Mouse (Mus musculus) hindbrain, embryonic 11.5 days (tissue): ENCODE measurements around the gene Cmc1. TPM values are rescaled to one million over a fixed set of nuclear protein-coding genes. Genes with fewer than 3 reads are reported as not detected.

Source experiments
- ATAC-seq: fragments of 200-750 bp; cut with Nextera tagmentation; 2 replicates; pipeline ENCODE4 v1.8.0; 2017; ENCODE audit warnings: mild to moderate bottlenecking, moderate TSS enrichment, moderate library complexity; ENCODE audit not compliant: low FRiP score
- DNase-seq: peaks from one replicate; pipeline ENCODE4 v3.0.0-alpha.2; 2015; ENCODE audit warnings: low spot score
- H3K27ac ChIP-seq: fragments of 300-500 bp; sonication (generic); 2 replicates; pipeline ENCODE4 v1.5.1; 2014; ENCODE audit warnings: mild to moderate bottlenecking, low read depth, low read length
- H3K27me3 ChIP-seq: fragments of 300-500 bp; sonication (generic); 2 replicates; pipeline ENCODE4 v1.6.1; 2014; ENCODE audit warnings: mild to moderate bottlenecking, low read length, moderate library complexity, mixed read lengths; ENCODE audit not compliant: control insufficient read depth, insufficient read depth
- H3K36me3 ChIP-seq: fragments of 300-500 bp; sonication (generic); 2 replicates; pipeline ENCODE4 v1.6.1; 2014; ENCODE audit warnings: mild to moderate bottlenecking, low read length, moderate library complexity, mixed read lengths; ENCODE audit not compliant: control insufficient read depth, insufficient read depth
- H3K4me1 ChIP-seq: fragments of 300-500 bp; sonication (generic); replicated peaks from 2 replicates; pipeline ENCODE4 v1.6.1; 2014; ENCODE audit warnings: low read length, mixed read lengths; ENCODE audit not compliant: control insufficient read depth, insufficient read depth
- H3K4me2 ChIP-seq: fragments of 300-500 bp; sonication (generic); replicated peaks from 2 replicates; pipeline ENCODE4 v1.6.1; 2014; ENCODE audit warnings: mild to moderate bottlenecking, low read depth, low read length
- H3K4me3 ChIP-seq: fragments of 300-500 bp; sonication (generic); 2 replicates; pipeline ENCODE4 v1.5.1; 2014; ENCODE audit warnings: low read depth, low read length
- H3K9ac ChIP-seq: fragments of 300-500 bp; sonication (generic); 2 replicates; pipeline ENCODE4 v1.6.1; 2014; ENCODE audit warnings: low read depth, low read length
- H3K9me3 ChIP-seq: fragments of 300-500 bp; sonication (generic); 2 replicates; pipeline ENCODE4 v1.6.1; 2016; ENCODE audit warnings: low read length; ENCODE audit not compliant: control insufficient read depth
- WGBS: fragments of 180-500 bp; shearing (Covaris S2); extraction: QIAGEN DNeasy Blood & Tissue Kit; methylation state at CpG from one replicate; pipeline ENCODE4 v1.1.7; 2014; 5-methylcytosine and 5-hydroxymethylcytosine counted together
- polyA plus RNA-seq: library from polyadenylated mRNA; unstranded; fragments of >200 nt; fragmentation: Nextera tagmentation; extraction: Ambion mirVana; gene quantifications from 2 replicates; pipeline ENCODE4 v1.2.1, GENCODE M21; 2014

Gene Cmc1
- polyA plus RNA-seq, 1 experiment from 2014 or later = 37.9 TPM

DNA sequence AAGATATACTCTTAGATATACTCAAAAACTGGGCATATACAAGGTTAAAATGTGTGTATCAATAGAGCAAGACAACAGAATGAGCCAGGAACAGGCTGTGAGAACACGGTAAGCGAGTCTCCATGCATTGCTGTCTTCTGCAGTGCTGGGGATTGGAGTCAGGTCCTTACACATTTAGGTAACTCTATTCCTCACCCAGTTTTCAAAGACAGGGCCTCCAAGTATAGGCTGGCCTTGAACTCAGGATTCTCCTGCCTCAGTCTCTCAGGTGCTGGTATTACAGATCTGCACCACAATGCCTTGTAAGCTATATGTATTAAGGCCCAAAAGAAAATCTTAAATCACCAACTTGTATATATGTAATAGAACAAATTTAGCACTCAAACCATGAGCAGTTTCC lies 49.5 kb downstream of the Cmc1 start:
- Histone ChIP-seq H3K4me3 (no peak overlapping the region), H3K4me1 (no peaks in the 10 kb centered on the region), H3K9ac (no peak overlapping the region), H3K27me3 (no peaks in the 10 kb centered on the region), H3K4me2 (no peak overlapping the region), H3K27ac (no peak overlapping the region), H3K36me3 (no peaks in the 10 kb centered on the region), H3K9me3 (no peaks in the 10 kb centered on the region)
- WGBS = 98% methylated on average over 2 of the region's 2 CpGs
- DNase-seq (no peak), ATAC-seq (no peak)

DNA sequence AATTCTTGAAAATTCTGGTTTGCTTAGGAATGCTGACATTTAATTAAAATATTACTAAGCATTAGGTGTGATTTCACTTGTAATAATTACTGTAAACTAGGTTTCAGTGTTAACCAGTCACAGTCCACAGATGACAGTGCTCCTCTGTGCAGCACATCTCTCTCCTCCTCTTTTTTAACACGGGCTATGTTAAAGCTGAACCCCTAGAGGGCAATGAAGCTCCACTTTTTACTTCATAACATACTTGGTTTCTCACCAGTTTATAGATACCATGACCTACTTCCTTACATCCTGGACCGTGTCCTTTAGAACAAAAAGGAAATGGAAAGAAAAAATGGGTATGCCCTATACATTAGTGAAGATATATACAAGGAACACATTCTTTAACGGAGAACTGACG lies 50.6 kb downstream of the Cmc1 start:
- Histone ChIP-seq H3K4me1 (no peaks in the 10 kb centered on the region), H3K9me3 (no peaks in the 10 kb centered on the region), H3K4me3 (no peak overlapping the region), H3K27me3 (no peaks in the 10 kb centered on the region), H3K4me2 (no peak overlapping the region), H3K27ac (no peak overlapping the region), H3K9ac (no peak overlapping the region), H3K36me3 (no peaks in the 10 kb centered on the region)
- peak; percentile 25 for DNase-seq
- WGBS = 73% methylated on average over 4 of the region's 4 CpGs
- ATAC-seq = 0 out of 2 replicates have a peak, but pooled peaks have one; percentile 43

DNA sequence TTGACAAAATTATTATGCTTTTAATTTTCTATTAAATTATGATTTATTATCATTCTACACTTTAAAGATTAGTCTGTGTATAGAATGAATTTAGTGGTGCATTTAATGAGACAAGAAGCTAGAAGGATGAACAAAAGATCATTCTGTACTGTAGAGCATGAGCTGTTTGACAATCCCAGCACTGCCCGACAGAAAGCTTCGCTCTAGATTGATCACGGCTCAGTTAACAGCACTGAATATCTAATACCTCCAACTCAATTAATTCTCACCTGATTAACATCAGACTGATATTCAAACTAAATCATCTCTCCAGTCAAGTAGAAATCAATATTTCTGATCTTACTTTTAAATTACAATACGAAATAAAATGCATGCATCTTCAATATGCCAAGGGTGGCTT lies 66.1 kb downstream of the Cmc1 start:
- ATAC-seq (no peak), DNase-seq (no peak)
- H3K27me3 ChIP-seq = no peaks in the 10 kb centered on the region
- H3K36me3 ChIP-seq = no peaks in the 10 kb centered on the region
- WGBS = 69% methylated on average over 4 of the region's 4 CpGs
- H3K4me2 ChIP-seq = no peak overlapping the region
- no peaks in the 10 kb centered on the region; the same call in 1 of the 2 replicates for H3K4me1 ChIP-seq
- no peak overlapping the region for H3K9ac ChIP-seq
- no peak overlapping the region for H3K4me3 ChIP-seq
- H3K9me3 ChIP-seq = no peaks in the 10 kb centered on the region
- no peak overlapping the region for H3K27ac ChIP-seq

DNA sequence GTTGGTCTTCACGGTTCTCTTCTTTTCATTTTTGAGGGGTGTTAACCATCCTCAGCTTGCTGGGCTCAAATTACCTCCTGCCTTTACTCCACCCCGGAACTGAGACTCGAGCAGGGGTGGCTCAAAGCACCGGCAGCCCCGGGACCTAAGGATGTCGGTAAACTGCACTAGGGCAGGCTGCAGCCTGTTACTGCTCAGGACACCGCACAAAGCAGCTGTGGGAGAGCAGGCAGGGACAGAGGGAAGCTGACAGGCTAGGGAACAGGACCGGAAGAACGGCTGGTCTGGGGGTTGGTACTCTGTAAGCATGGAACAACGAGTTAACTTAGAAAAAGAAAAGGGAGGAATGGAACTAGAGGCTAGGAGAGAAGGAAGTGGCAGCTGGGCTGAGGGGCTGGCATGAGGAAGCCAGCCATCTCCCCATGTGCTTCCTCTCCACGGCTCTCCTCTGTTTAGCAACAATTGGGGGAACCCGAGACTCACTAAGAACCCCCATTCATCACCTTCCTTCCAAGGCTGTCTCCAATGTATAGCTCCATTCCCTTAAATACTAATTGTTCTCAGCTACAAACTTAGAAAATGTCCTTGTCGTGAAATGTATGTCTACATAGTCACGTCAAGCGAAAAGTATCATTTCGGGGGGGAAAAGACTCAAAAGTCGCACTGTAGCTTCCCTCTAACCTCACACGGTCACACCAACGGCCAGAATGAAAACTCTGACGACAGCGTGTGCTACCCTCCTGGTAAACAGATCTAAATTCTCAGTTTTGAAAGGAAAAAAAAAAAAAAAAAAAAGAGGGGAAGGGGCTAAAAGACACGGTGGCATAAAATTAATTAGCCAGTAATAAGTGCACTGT lies 67.2 kb downstream of the Cmc1 start:
- H3K4me1 ChIP-seq = no peaks in the 10 kb centered on the region; the same call in 1 of the 2 replicates
- peak overlapping the region; percentile 8; the same call in 1 of the 2 replicates for H3K4me3 ChIP-seq
- H3K27me3 ChIP-seq = no peaks in the 10 kb centered on the region
- ATAC-seq (no peak), DNase-seq (peak; percentile 34)
- peak overlapping the region; percentile 41 for H3K4me2 ChIP-seq
- H3K27ac ChIP-seq = no peak overlapping the region
- 37% methylated on average over 22 of the region's 22 CpGs for WGBS
- H3K36me3 ChIP-seq = no peaks in the 10 kb centered on the region
- no peaks in the 10 kb centered on the region for H3K9me3 ChIP-seq
- no peak overlapping the region for H3K9ac ChIP-seq

DNA sequence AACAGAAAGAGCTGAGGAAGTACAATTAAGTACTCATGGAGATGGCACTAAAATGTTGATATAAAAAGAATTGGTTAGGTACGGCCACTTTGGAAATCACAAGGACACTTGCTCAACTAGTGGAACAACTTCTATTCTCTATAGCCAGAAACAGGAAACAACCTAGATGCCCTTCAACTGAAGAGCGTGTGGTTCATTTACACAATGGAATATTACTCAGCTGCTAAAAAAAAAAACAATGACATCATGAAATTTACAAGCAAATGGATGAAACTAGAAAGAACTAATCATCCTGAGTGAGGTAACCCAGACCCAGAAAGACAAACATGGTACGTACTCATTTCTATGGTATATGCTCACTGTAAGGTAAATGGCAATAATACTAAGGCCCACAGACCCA lies 76.6 kb downstream of the Cmc1 start:
- Histone ChIP-seq H3K4me3 (no peak overlapping the region), H3K36me3 (no peaks in the 10 kb centered on the region), H3K27me3 (no peaks in the 10 kb centered on the region), H3K4me1 (no peaks in the 10 kb centered on the region), H3K4me2 (no peak overlapping the region), H3K27ac (no peak overlapping the region), H3K9ac (no peak overlapping the region), H3K9me3 (no peaks in the 10 kb centered on the region)
- 94% methylated on average over 3 of the region's 3 CpGs for WGBS
- DNase-seq (no peak), ATAC-seq (no peak)

DNA sequence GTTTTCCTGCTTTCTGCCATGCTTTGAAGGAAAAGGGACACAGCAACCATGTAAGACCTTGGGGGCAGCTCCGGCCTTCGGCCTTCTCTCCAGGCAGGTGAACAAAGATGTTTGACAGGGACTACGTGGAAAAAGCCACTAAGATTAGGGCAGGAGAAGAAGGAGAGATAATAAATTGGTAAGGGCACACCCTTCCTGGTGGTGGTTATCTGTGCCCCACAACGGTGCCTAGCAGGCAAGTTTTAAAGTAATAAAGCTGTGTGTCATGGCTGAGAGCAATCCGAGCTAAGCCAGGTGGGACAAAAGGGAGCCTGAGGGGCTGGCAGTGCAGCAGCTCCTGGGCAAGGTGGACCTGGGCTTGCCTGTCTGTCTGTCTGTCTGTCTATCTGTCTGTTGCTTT lies 77.9 kb downstream of the Cmc1 start:
- Histone ChIP-seq H3K4me3 (no peak overlapping the region), H3K27ac (no peak overlapping the region), H3K36me3 (no peaks in the 10 kb centered on the region), H3K4me2 (no peak overlapping the region), H3K9ac (no peak overlapping the region), H3K27me3 (no peaks in the 10 kb centered on the region), H3K9me3 (no peaks in the 10 kb centered on the region), H3K4me1 (no peaks in the 10 kb centered on the region)
- WGBS = 88% methylated on average over 5 of the region's 5 CpGs
- ATAC-seq (no peak), DNase-seq (no peak)

DNA sequence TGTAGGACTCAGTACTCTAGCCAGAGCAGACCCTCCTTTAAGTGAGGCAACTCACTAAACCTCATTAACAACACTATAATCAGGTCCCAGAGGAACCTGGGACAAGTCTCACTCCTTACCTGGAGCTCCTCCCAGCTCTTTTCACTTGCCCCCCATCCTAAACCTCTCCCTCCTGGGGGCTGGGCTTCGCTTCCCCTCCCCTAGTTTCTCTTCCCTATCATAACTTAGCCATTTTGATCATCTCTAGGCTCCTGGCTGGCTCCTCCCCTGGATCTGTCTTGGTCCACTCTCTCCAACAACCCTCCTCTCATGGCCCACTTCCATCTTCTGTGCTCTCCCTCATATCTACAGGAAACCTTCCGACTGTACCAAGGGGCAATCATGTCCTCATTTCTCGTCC lies 78.6 kb downstream of the Cmc1 start:
- ATAC-seq (no peak), DNase-seq (no peak)
- WGBS = 81% methylated on average over 3 of the region's 3 CpGs
- Histone ChIP-seq H3K4me3 (no peak overlapping the region), H3K27ac (no peak overlapping the region), H3K4me1 (no peaks in the 10 kb centered on the region), H3K9me3 (no peaks in the 10 kb centered on the region), H3K36me3 (no peaks in the 10 kb centered on the region), H3K4me2 (no peak overlapping the region), H3K27me3 (no peaks in the 10 kb centered on the region), H3K9ac (no peak overlapping the region)

DNA sequence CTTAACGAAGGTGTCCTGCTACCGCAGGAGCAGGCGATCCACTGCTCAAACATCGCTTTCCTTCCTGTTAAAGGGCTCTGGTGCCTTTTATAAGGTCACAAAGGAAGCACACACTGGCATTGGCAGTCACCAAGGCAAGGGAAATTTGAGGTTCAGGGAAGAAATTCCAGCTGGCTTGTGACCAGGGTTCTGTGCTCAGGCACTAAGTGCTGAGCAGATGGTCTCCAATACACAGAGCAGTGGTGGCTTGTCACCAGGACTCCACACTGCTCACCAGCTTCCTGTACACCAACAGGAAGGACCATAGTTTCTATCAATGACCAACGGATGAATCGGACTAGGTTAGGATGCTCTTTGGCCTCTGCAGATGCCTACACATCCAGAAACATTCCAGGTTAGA lies 79.5 kb downstream of the Cmc1 start:
- no peaks in the 10 kb centered on the region for H3K36me3 ChIP-seq
- no peak overlapping the region for H3K4me3 ChIP-seq
- no peaks in the 10 kb centered on the region for H3K4me1 ChIP-seq
- 96% methylated on average over 6 of the region's 6 CpGs for WGBS
- H3K9ac ChIP-seq = no peak overlapping the region
- H3K27me3 ChIP-seq = no peaks in the 10 kb centered on the region
- H3K9me3 ChIP-seq = no peaks in the 10 kb centered on the region
- H3K27ac ChIP-seq = no peak overlapping the region
- no peak overlapping the region for H3K4me2 ChIP-seq
- no peak for DNase-seq
- ATAC-seq = no peak

DNA sequence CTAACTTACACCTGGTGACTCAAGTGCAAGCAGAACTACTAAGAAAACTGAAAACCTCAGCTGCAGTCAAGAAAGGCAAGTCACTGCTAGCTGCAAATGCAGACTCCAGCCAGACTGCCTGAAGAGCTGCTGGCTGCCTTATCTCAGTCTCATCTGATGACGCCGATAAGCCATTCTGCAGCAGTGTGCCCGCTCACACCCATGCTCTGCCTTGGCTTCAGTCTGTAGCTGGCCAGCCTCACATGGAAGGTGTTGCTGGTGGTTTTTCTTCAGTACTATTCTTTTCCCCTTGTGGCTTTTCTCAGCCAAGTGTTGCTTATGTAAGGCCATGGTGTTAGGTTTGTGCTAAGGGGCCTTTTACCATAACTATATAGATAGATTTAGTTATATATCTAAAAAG lies 90.9 kb downstream of the Cmc1 start:
- Histone ChIP-seq H3K4me2 (no peak overlapping the region), H3K27ac (no peak overlapping the region), H3K9ac (no peak overlapping the region), H3K27me3 (no peaks in the 10 kb centered on the region), H3K36me3 (no peaks in the 10 kb centered on the region), H3K4me1 (no peaks in the 10 kb centered on the region), H3K9me3 (no peaks in the 10 kb centered on the region), H3K4me3 (no peak overlapping the region)
- WGBS = 92% methylated on average over 3 of the region's 3 CpGs
- DNase-seq (no peak), ATAC-seq (no peak)
